Comparison of ENCODE assay signal across 16 mouse cellular contexts in the genomic region with DNA sequence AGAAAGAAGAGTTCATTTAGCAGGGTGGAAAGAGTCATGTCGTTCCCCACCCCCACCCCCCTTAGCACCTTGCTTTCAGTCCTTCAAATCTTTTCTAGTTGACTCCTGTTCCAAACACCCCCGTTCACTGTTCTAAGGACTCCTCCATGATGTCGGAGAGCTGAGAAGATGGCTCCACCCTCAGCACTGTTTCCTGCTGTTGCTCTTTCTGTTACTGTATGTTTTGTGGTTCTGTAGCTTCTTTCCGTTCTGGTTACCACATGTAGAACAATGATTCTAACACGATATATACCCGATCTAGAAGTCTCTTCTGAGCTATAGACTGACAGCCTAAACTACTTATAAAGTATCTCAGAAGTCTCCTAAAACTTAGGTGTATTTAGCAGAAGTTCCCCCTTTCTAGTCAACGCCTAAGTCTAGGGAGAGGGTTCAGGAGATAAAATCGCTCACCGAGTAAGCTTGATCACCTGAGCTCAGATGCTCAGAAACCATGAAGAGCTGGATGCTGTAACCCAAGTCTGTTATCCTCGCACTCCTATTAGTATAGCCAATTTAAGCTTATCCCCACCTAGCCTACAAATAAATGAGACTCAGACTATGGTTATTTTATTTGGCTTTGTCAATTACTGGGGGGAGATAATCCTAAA.
DNase-seq lines count a peak whose midpoint lies in the region; ATAC-seq lines count a peak whose summit lies in the region.
"Had no signal": no experiment of that assay in that cellular context is flagged by ENCODE, and none has a peak within 500 bp of the region (broad histone marks: within the 10 kb centered on the region; RNA-seq: fewer than 3 reads in every experiment).

No protein-coding gene starts in this region.

- H3K4me1 ChIP-seq in forebrain, embryonic 12.5 days, result no peaks in the 10 kb centered on the region
- no peaks in the 10 kb centered on the region; the same call in 1 of the 2 replicates for H3K4me1 ChIP-seq in forebrain, embryonic 13.5 days
- H3K4me1 ChIP-seq: neural tube, embryonic 15.5 days had no signal

- no peak overlapping the region for H3K4me3 ChIP-seq in forebrain, embryonic 12.5 days (replicated peaks)
- no peak overlapping the region for H3K4me3 ChIP-seq in forebrain, embryonic 13.5 days
- H3K4me3 ChIP-seq: erythroblast, embryonic 14.5 days; liver, embryonic 13.5 days; neural tube, embryonic 15.5 days had no signal

- WGBS in forebrain, embryonic 12.5 days, result 91% methylated on average over 10 of the region's 10 CpGs
- WGBS in forebrain, embryonic 13.5 days, result 94% methylated on average over 10 of the region's 10 CpGs

- peak; percentile 55 for ATAC-seq in megakaryocyte progenitor cell, adult 5-6 weeks (replicated peaks; ENCODE audit: poor library complexity)
- no peak for ATAC-seq in forebrain, embryonic 12.5 days (ENCODE audit: low FRiP score)
- no peak for ATAC-seq in forebrain, embryonic 13.5 days
- ATAC-seq: Patski had no signal

- peak; percentile 7 for DNase-seq in lung, postnatal 36 days
- DNase-seq in lung, postnatal 4 days, result no peak
- peak; percentile 77 for DNase-seq in T-cell, adult 2 months (ENCODE audit: low spot score)
- DNase-seq in thymus, postnatal 14 days, result peak; percentile 66
- DNase-seq in right cerebral cortex, postnatal 10 days (ENCODE audit: low spot score in 2 of 2), result no peak
- DNase-seq: cerebellum, adult 18-20 months; heart, postnatal 14 days; liver, embryonic 13.5 days had no signal

- no peak overlapping the region for H3K4me2 ChIP-seq in forebrain, embryonic 12.5 days
- H3K4me2 ChIP-seq in forebrain, embryonic 13.5 days, result no peak overlapping the region
- H3K4me2 ChIP-seq: liver, embryonic 13.5 days; neural tube, embryonic 15.5 days had no signal

- H3K9me3 ChIP-seq in forebrain, embryonic 12.5 days, result no peaks in the 10 kb centered on the region
- H3K9me3 ChIP-seq in forebrain, embryonic 13.5 days (replicated peaks), result no peaks in the 10 kb centered on the region
- H3K9me3 ChIP-seq: liver, embryonic 13.5 days; neural tube, embryonic 15.5 days had no signal

- H3K9ac ChIP-seq in forebrain, embryonic 12.5 days, result no peak overlapping the region
- H3K9ac ChIP-seq in forebrain, embryonic 13.5 days, result no peak overlapping the region
- H3K9ac ChIP-seq: liver, embryonic 13.5 days; neural tube, embryonic 15.5 days had no signal

- H3K27ac ChIP-seq in forebrain, embryonic 12.5 days, result no peak overlapping the region
- no peak overlapping the region for H3K27ac ChIP-seq in forebrain, embryonic 13.5 days
- H3K27ac ChIP-seq: kidney, postnatal 0 days; liver, embryonic 13.5 days; neural tube, embryonic 15.5 days; stomach, postnatal 0 days had no signal

- no peaks in the 10 kb centered on the region for H3K27me3 ChIP-seq in forebrain, embryonic 12.5 days
- H3K27me3 ChIP-seq in forebrain, embryonic 13.5 days, result no peaks in the 10 kb centered on the region
- H3K27me3 ChIP-seq: liver, embryonic 13.5 days; neural tube, embryonic 15.5 days; Patski had no signal

- no peaks in the 10 kb centered on the region for H3K36me3 ChIP-seq in forebrain, embryonic 12.5 days (replicated peaks)
- H3K36me3 ChIP-seq in forebrain, embryonic 13.5 days (ENCODE audit: poor library complexity, severe bottlenecking), result no peaks in the 10 kb centered on the region
- H3K36me3 ChIP-seq: liver, embryonic 13.5 days; neural tube, embryonic 15.5 days had no signal

Comparison
In these comparisons a context has a peak if more than half of its experiments do, and no peak if none do; other contexts are left out.
1. DNase-seq: peak in lung, postnatal 36 days (single experiment), T-cell, adult 2 months (single experiment) and thymus, postnatal 14 days (single experiment); none in lung, postnatal 4 days (0 of 2) and right cerebral cortex, postnatal 10 days (0 of 2).